Mouse (Mus musculus): ENCODE measurements around the gene Hspa1a.

GRCm38 (mm10) chr17:34924258-34924657, 47.7 kb downstream of the Hspa1a start:
- TF ChIP-seq CTCF (IDR thresholded peaks at IDR 0.05; ENCODE audit: extremely low read depth, insufficient read depth, low read length) (no peak), POLR2A (IDR thresholded peaks at IDR 0.05; ENCODE audit: extremely low read depth, insufficient read depth, low read length) (no peak)
